Mouse (Mus musculus) ES-E14 (cell line): ENCODE measurements at regions not wholly inside any gene's neighbourhood (a gene's known extent, or its start where the extent isn't known, plus 50 kb on each side); places are given as distances from the start of the nearest gene placed in this dataset.

Experiments
- CHD2 ChIP-seq: IDR thresholded peaks from 2 replicates; pipeline ENCODE4 v1.6.1; 2014; ENCODE audit warnings: mild to moderate bottlenecking, low read depth, low read length, inconsistent platforms
- HCFC1 ChIP-seq: IDR thresholded peaks from 2 replicates; pipeline ENCODE4 v1.6.1; 2012; ENCODE audit warnings: low read length, inconsistent platforms, borderline replicate concordance; ENCODE audit not compliant: insufficient read depth
- MAFK ChIP-seq: IDR thresholded peaks from 2 replicates; pipeline ENCODE4 v1.6.1; 2014; ENCODE audit warnings: mild to moderate bottlenecking, low read depth, low read length, inconsistent platforms; ENCODE audit not compliant: insufficient read depth
- ZC3H11A ChIP-seq: IDR thresholded peaks from 2 replicates; pipeline ENCODE4 v1.6.1; 2012; ENCODE audit warnings: low read depth, mild to moderate bottlenecking, inconsistent platforms, low read length, borderline replicate concordance
- ZNF384 ChIP-seq: IDR thresholded peaks from 2 replicates; pipeline ENCODE4 v1.6.1; 2012; ENCODE audit warnings: low read depth, low read length, inconsistent platforms

DNA sequence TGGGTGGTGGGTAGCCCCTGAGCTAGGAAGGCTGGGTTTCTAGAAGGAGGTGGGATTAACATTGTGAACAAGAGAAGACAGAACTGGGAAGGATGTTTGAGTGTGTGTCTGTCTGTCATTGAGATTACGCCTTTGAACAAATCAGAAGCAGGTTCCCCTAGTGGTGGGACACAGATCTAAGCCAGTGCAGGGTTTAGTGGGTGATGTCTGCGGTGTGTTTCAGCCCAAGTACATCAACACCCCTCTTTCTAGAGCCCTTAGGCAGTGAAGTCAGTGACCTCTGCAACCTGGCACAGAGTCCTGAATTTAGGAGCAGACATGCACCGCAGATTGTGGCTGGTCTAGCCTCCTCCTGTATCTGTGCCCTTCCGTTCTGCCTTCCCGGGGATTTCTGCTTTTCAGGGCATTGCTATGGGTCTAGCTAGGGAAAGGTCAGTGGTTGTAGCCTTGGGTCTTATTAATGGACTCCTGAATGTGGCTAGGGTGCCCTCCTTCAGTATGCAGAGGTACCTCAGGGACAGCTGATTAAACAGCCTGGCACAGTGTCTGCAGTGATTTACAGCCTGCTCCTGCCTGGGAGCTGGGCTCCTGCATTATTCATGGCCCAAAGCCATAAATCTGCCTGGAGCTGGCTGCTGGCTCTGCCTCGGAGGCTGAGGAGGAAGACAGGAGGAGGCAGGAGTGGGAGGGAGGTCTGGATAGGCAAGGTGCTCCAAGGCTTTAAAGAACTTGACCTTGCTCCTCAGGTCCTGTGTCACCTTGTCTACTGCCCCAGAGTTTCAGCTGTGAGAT, 264.3 kb downstream of the Dysf start:
- TF ChIP-seq HCFC1 (no peak), MAFK (no peak), CHD2 (no peak), ZNF384 (no peak), ZC3H11A (no peak)
